Mouse (Mus musculus) cerebellum, adult 9-11 months (tissue): ENCODE measurements at regions not wholly inside any gene's neighbourhood (a gene's known extent, or its start where the extent isn't known, plus 50 kb on each side); places are given as distances from the start of the nearest gene placed in this dataset.
A peak's percentile ranks its signal among the peaks of the same experiment; 100 is the strongest.
"Not testable (repeated sequence)": the region's sequence is repeated elsewhere in the genome, so short reads cannot be mapped to it uniquely, and the experiment has no call there.

Source experiments
- DNase-seq: peaks from one replicate; pipeline ENCODE4 v3.0.0; 2022

DNA sequence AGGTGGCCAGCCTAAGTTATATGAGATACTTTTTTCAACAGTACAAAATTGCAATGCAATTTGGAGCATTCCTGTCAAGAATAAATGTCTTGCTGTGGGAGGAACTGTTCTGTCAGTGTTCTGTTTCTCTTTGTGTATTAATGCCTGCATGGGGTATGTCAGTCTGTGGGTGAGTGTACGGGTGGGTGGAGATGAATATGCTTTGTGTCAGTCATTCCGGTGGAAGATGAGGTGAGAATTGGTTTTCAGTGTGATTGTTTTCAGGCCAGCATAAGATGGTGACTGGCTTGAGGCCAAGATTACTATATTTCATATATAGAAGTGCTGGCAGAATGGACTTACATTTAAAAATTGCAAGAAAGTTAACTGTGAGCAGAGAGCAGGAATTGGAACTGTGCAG lies 184.0 kb downstream of the Frk start:
- no peak for DNase-seq

DNA sequence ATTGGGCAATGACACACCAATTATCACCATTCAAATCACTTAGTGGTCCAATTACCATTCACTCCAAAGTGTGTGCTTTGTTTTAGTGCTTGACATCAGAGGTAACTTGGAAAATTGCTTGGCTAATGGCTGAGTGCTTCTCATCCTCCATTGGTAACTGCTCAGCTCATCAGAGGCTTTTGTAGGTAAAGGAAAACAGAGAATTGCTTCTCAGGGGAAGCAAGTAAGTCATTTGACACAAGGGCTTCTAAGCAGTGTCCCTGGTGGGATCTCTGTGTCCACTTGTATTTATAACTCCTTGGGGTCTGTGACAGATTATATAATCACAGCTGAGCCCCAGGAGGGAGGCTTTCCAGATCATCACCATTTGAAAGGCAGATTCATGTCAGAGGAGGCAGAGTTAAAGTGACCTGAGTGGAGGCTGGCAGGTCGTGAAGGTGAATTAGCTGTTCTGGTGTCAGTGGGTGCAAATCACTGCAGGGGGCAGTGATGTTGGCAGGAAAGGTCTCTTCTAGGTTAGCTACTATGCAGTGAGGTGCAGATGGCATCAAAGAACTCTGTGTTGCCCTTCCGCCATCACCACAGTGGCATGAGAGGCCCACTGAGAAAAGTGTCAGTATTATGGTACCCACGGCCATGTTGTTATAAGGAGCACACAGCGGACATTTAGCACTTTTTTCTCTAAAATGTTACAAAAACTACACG lies 184.7 kb downstream of the Frk start:
- DNase-seq, result no peak

DNA sequence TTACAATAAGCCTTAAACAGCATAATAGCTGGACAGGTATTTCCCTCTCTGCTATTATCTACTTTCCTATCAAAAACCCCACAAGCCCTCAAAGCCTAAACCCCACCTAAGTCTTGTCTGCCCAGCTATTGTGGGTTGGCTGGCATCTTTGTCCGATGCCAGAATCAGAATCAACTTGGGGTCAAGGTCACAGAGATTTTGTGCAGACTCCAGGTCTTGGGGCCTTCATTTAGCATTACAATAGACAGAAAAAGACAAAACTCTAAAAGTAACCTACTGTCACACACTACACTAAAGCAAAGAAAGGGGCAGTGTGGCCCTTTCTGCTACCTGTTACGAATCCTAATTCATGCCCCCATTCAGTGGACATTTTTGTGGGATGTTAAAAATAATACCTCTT lies 188.6 kb downstream of the Frk start:
- DNase-seq, result no peak

DNA sequence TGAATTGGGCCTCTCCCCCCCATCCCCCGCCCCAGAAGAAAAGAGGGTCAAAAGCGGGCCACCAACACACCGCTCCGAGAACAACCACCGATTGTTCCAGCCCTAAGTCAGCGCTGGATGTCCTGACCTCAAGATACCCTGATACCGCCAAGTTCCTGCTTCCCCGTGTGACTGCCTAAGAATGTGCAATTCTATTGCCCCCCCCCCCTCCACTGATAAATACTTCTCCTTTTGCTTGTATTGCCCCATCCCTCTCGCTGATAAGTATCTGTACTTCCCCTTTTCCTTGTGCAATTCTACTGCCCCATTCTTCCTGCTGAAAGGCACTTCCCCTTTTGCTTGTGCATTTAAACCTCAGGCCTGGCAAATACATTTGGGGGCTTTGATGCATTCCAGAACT lies 216.2 kb downstream of the Frk start:
- not testable (repeated sequence) for DNase-seq

DNA sequence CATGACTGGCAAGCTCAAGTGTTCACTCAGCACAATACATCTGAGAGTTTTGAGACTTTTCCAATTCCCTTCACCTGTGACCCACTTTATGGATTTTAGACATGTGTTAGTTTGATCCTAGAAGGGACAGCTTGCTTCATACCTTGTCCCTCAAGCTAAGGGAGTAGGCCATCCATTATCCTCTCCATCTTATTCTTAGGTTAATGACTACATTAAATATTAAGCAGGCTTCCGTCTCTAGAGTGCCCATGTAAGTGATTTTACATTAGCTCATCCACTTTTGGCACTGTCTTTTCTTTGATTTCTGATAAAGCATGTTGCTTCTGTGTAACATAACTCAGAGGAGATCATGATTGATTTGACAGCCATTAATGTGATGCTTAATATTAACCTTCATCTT lies 218.8 kb downstream of the Frk start:
- DNase-seq, result no peak

DNA sequence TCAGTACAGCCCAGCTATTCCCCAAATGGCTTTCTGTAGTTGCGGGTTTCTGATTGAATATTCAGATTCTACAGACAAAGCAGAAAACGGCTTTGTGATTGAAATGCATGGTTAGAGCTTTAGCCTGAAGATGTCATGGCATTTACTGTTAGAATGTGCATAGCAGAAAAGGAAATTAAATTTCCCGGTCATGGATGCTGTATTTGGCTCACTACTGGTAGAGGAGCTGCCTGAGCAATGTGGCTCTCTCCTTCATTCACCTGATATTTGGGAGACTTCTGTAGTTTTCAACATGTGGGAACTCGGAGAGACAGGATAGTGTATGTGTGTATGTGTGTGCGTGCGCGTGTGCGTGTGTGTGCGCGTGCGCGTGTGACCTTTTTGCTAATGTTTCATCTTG lies 222.2 kb downstream of the Frk start:
- DNase-seq, result no peak

DNA sequence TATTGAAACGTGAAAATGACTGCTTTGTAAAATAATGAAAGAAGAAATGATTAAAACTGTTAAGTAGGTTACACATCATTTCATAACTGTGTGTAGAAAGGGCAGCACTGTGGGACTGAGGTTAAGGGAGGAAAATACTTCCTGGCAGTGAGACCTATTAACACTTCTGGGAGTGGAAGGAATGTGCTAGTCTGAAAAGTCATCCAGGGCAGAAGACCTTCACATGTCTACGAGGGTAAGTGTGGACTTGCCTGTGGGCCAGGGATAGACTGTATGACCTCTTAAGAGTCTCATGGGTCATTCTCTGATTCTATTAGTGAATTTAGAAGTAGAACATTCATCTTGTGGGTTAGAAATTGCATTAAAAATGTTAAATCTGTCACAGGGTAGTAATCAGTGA lies 248.1 kb downstream of the Frk start:
- DNase-seq, result no peak

DNA sequence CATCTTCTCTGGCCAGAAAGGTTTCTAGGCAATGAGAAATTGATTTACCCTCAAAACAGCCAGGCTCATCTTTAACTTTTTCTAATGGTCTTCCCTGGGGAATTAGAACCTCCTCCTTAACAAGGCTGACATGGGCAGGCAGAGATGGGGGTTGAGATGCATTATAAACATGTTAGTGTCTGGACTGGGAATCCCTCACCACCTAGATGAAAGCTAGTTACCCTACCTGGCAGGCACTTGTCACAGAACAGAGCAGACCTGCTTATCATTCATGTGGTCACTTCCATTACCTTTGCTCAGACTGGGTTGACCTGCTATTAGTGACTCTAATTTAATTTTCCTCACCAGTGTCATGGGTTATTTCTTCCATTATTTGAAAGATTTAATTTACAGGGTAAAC lies 279.2 kb downstream of the Frk start:
- no peak for DNase-seq

DNA sequence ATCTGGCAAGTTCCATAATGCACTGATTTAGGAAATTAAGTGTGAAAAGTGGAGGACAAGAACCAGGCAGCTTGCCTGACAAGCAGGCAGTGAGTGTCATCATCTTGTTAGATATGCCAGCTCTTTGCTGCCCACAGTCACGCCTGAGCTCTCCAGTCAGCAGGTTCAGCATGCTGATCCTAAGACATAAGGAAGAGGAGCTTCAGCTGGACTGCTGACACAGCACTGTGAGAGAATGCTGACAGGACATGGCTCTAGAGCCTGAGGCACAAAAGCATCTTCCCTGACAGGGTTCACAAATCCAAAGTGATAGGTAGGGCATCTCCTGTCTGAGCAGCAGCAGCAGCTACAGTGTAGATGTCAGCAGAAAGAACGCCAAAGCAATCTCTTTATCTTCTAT lies 308.9 kb downstream of the Frk start:
- DNase-seq, result no peak

DNA sequence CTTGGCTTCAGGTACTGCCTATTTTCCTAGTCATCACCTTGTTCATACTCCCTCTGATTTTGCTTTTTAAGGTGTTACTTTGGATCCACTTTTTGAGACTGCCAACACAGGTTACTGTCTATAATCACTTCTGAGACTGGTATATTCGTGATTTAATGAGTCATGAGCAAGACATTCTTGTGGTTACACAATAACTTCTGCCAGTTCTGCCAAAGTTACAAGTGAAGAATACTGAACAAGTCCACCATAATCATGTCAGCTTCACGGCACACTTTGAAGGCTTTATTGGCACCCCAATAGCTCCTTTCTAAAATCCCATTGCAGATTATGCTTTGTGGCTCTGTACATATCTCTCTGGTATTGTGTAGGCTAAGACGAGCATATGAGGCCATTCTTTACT lies 327.9 kb downstream of the Frk start:
- no peak for DNase-seq

DNA sequence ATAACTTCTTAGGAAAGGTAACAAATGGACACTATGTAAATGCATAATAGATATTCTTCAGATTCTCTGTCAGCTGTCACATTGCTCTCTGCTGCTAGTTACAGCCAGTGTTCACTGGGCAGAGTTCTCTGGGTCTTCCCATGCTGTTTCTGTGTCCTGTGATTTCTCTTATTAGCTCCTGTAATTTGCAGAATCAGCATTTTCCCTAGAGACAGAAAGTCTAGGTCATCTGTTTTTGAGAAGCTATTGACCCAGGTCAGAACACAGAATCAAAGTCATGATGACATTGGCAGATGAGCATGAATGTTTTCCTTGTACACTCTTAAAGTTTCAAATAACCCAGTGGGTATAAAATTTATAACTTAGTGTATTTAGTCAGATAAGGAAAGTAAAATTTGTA lies 340.9 kb downstream of the Frk start:
- DNase-seq, result no peak

DNA sequence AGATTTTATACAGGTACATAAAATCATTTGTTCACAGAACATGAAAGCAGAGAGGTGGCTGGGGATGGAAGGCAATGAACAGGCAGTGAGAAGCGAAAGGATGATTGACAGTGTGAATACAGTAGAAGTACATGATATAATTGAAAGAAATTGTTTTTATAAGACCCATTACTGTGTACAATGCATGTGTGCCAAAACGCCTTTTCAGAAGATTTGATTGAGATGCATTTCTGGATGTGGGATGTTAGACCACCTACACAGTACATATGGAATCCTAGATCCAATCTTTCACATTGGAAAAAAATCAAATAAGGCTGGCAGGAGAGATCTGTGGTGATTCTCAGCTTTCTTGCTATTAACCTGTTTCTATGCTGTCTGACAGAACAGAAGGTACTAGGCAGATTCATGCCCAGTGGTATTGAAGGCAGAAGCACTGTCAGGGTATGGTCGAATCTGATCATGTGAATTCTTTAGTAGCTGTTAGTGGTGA lies 358.9 kb downstream of the Frk start:
- no peak for DNase-seq

DNA sequence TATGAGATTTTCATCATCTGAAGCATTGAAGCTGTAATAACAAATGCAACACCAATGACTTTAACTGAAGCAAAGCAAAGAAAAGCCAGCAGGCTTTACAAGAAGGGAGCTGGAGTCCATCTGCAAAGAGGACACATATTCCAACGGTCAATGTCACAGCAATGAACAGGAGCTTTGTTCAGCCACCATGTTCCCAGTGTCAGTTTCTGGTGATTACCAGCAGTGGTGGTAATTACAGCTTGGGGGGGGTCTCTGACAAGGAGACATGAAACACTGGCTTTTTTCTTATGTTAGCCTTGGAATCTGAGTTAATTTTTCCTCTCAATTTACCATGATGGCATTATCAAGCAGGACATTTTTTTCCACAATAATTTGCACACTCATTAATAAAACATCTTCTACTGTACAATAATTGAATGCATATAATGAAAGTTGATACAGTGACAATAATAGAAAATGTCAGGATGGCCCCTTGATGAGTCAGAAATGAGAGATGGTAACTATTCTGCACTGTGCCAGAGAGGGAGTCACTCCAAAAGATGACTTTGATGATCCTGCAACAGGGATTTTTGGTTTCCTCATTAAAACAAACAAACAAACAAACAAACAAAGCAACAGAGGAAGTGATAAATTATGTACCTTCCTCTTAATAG lies 373.4 kb downstream of the Frk start:
- no peak for DNase-seq

DNA sequence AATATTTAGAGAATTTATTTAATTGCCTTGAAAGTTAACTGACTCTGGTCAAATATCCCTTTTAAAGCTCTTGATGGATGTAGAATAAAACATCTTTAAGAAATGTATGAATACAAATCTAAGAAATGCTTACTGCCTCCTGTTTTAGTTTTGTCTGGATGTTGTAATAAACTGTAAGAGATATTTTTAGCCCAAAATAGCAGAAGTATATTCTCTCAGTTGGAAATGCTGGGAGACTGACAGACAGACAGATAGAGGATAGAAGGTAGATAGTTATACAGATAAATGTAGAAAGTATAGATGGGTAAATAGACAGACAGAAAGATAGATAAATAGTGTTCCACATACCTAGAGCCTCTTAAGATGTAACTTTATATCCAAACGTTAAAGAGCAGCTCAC lies 379.5 kb downstream of the Frk start:
- DNase-seq, result no peak

DNA sequence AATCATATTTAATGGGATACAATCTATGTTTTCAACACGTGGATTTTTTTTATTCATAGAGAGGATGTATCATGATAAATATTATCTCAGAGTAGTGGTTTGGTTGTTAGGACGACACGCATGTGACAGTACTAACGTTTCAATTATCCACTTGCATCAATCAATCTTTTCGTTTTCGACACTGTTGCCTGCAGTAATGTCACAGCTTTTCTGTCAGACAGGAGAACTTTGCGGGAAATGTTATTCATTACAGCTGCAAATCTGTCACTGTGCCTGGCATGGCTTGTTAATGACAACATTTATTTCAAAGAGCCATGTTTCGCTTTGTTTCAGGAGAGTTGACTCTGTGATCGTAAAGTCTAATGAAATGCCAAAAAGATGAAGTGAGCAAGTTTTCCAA lies 388.7 kb downstream of the Frk start:
- DNase-seq, result no peak

DNA sequence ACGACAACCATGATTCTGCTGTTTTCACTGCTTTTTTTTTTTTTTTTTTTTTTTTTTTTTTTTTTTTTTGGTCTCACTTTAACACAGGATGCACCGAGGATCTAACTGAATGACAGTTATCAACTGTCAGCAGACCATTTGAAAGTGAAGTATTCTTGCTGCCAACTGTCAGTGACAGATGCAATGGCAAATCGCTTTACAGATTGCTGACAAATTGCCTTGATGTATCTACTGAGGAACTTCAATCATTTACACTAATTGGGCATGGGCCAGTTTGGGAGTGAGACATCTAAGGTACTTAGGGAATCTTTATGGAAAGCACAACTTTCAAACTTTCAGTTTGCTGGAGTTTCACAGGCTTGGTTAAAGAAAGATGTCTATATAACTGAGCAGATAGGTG lies 395.3 kb downstream of the Frk start:
- no peak for DNase-seq

DNA sequence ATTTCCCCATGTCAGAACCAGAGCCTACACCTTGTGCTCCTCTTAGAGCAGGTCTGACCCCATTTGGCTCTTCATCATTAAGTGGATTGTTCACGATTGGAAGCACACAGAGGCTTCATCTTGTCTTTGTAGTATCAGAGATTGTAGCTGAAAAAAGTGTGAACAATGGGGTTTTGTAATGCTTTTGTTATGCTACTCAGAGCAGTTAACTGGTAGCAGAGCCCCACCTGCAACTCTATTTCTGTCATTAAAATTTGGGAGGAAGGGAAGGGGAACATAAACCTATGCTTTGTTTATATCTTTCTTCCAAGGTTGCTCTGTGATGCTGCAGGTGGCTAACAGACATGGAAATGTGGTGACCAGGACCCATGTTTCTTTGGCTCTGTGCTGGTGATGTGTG lies 404.4 kb downstream of the Frk start:
- DNase-seq, result no peak

DNA sequence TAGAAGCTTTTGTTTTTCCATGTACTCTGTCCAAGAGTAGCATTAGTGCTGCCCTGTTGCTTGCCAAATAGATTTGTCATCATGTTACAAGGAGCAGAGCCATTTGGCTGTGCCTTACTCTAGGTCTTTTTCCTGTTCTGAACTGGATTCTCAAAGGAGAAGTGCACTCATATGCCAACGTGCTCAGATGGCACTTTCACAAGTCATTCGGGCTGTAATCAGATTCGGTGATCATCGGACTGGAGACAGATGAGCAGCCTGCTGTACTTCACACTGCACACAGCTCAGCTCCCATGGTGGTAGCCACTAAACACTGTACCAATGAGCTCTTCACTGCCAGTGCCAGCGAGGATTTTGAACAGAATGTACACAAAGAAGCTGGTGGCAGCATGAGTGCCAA lies 421.1 kb downstream of the Frk start:
- DNase-seq, result peak; percentile 2

DNA sequence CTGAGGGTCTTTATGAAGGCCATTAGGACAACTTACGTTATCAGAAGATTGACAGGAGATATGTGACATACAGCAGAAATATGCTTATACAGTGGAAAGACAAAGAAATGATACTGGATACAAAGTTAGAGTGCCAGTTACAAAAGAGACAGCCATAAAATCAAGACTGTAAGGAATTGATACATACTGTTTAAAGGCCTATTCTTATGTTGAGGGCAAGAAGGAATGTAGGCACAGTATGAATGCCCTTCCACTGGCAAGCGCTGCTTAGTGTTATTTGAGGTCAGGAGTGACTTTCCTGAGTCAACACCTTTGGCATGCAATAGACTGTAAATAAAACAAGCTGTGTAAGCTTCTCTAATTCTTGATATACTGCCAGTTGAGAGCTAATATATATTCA lies 421.5 kb downstream of the Frk start:
- DNase-seq, result no peak

DNA sequence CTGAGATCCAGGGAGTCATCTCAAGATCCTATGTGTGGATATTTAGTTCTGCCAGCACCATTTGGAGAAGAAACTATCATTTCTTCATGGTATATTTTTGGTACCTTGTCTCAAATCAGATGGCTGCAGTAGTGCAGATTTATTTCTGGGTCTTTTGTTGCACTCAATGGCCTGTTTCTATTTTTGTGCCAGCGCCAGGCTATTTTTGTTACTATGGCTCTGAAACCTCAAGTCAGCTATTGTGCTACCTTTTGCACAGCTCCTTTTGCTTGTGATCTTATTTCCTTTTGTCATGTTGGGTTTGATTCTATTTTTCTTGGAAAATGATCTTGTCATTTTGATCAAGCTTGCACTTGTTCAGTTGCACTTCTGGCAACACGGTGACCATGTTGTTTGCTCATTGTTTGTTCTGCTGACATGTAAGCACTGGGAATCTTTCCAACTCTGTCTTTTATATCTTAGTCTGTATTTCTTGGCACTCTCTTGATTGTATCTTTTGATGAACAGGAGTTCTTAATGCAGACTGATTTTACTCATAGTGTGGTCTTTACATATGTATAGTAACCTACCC lies 429.0 kb downstream of the Frk start:
- no peak for DNase-seq
